Mouse (Mus musculus): ENCODE measurements around the gene Trpv1.

GRCm38 (mm10) chr11:73199230-73199712 lies 34.8 kb upstream of the Trpv1 start, which contains the start of gene Shpk:
- TF ChIP-seq GATA1 (IDR thresholded peaks at IDR 0.05; ENCODE audit: low read length) (no peak), TAL1 (IDR thresholded peaks at IDR 0.05; ENCODE audit: low read length) (no peak)

All from erythroblast, embryonic 14.5 days (primary cell).